Mouse (Mus musculus) thymus, postnatal 25 days (tissue): ENCODE data around the gene Muc13.

Source experiments
- DNase-seq: peaks from one replicate; pipeline ENCODE4 v3.0.0; 2022

The Muc13 gene

GRCm38 (mm10) chr16:33829301-33829831, 35.5 kb downstream of the Muc13 start, which contains the start of gene Itgb5:
Gene Itgb5, plus strand, starts transcription at chr16:33829665.
- no peak for DNase-seq

- DNase-seq, result peak; percentile 50
These were observed 36.1 kb downstream of the Muc13 start for GRCm38 (mm10) chr16:33829842-33830511.

- DNase-seq, result no peak
These were observed 36.8 kb downstream of the Muc13 start for GRCm38 (mm10) chr16:33830512-33831105.

- DNase-seq, result no peak
These were observed 38.2 kb downstream of the Muc13 start for GRCm38 (mm10) chr16:33832057-33832456.

GRCm38 (mm10) chr16:33832728-33833428, 39.0 kb downstream of the Muc13 start:
- peak; percentile 37 for DNase-seq

- DNase-seq, result no peak
These were observed 39.6 kb downstream of the Muc13 start for GRCm38 (mm10) chr16:33833429-33833753.

GRCm38 (mm10) chr16:33833781-33834482, 40.1 kb downstream of the Muc13 start:
- no peak for DNase-seq

- DNase-seq, result no peak
These were observed 42.8 kb downstream of the Muc13 start for GRCm38 (mm10) chr16:33836676-33837075.

GRCm38 (mm10) chr16:33837191-33837590, 43.4 kb downstream of the Muc13 start:
- no peak for DNase-seq

- DNase-seq, result no peak
These were observed 46.8 kb downstream of the Muc13 start for GRCm38 (mm10) chr16:33840616-33841015.

GRCm38 (mm10) chr16:33842081-33842880, 48.4 kb downstream of the Muc13 start:
- DNase-seq, result no peak

GRCm38 (mm10) chr16:33844150-33844611, 50.3 kb downstream of the Muc13 start:
- no peak for DNase-seq

GRCm38 (mm10) chr16:33844866-33845265, 51.0 kb downstream of the Muc13 start:
- DNase-seq, result no peak

- no peak for DNase-seq
These were observed 59.4 kb downstream of the Muc13 start for GRCm38 (mm10) chr16:33853271-33853670.

- DNase-seq, result no peak
These were observed 64.9 kb downstream of the Muc13 start for GRCm38 (mm10) chr16:33858766-33859165.

- no peak for DNase-seq
These were observed 65.5 kb downstream of the Muc13 start for GRCm38 (mm10) chr16:33859380-33859779.

- DNase-seq, result peak; percentile 9
These were observed 66.3 kb downstream of the Muc13 start for GRCm38 (mm10) chr16:33859988-33860700.

- DNase-seq, result no peak
These were observed 68.6 kb downstream of the Muc13 start for GRCm38 (mm10) chr16:33862406-33862805.

- no peak for DNase-seq
These were observed 69.4 kb downstream of the Muc13 start for GRCm38 (mm10) chr16:33863208-33863751.
